Mouse (Mus musculus) megakaryocyte, adult 5-6 weeks (primary cell): ENCODE results near the gene Fcer1g. TPM values are rescaled to one million over a fixed set of nuclear protein-coding genes. Genes with fewer than 3 reads are reported as not detected.

ENCODE experiments used
- ATAC-seq: 2 replicates; pipeline ENCODE4 v1.8.0; 2016; ENCODE audit warnings: mild to moderate bottlenecking, inconsistent platforms; ENCODE audit not compliant: poor library complexity, severe bottlenecking
- total RNA-seq, 2 experiments: library from RNA; stranded (forward) in 1 of 2; stranded (reverse) in 1 of 2; fragments of 153-499, 151-499 nt in 1 of 2; fragments of 221-1000, 200-1000 nt in 1 of 2; gene quantifications; 2 replicates each; pipeline versions ENCODE4 v1.2.3 to v1.2.4; 2015 to 2017

Gene Fcer1g
- total RNA-seq, 2 experiments from 2014 or later: 995 to 2,044 TPM

- ATAC-seq: no peak
These were observed 32.0 kb upstream of the Fcer1g start for GRCm38 (mm10) chr1:171265971-171266744.

GRCm38 (mm10) chr1:171263666-171264461 is 29.7 kb upstream of the Fcer1g start:
- peak; percentile 54; the same call in 1 of the 2 replicates for ATAC-seq

- no peak for ATAC-seq
These were observed 29.0 kb upstream of the Fcer1g start for GRCm38 (mm10) chr1:171263185-171263611.

- ATAC-seq: 0 out of 2 replicates have a peak, but pooled peaks have one; percentile 15
These were observed 28.5 kb upstream of the Fcer1g start for GRCm38 (mm10) chr1:171262594-171263130.

- ATAC-seq: 0 out of 2 replicates have a peak, but pooled peaks have one; percentile 16
These were observed 26.2 kb upstream of the Fcer1g start for GRCm38 (mm10) chr1:171260316-171260715.

- no peak for ATAC-seq
These were observed 24.8 kb upstream of the Fcer1g start for GRCm38 (mm10) chr1:171258921-171259320.

GRCm38 (mm10) chr1:171257781-171258180 is 23.6 kb upstream of the Fcer1g start:
- ATAC-seq: no peak

GRCm38 (mm10) chr1:171256937-171257548 is 22.9 kb upstream of the Fcer1g start:
- ATAC-seq: peak; percentile 74

GRCm38 (mm10) chr1:171256095-171256818 is 22.1 kb upstream of the Fcer1g start:
- ATAC-seq: no peak

- ATAC-seq: no peak
These were observed 18.2 kb upstream of the Fcer1g start for GRCm38 (mm10) chr1:171252415-171252814.

- ATAC-seq: no peak
These were observed 17.6 kb upstream of the Fcer1g start for GRCm38 (mm10) chr1:171251594-171252324.

- ATAC-seq: no peak
These were observed 16.8 kb upstream of the Fcer1g start, which contains the start of gene Ndufs2 for GRCm38 (mm10) chr1:171250680-171251593. TSS of gene Ndufs2 (minus strand) at chr1:171251388.

GRCm38 (mm10) chr1:171249913-171250600 is 15.9 kb upstream of the Fcer1g start, which contains the start of gene Adamts4:
TSS of gene Adamts4 (plus strand) at chr1:171250421.
- ATAC-seq: no peak

- ATAC-seq: no peak
These were observed 14.4 kb upstream of the Fcer1g start for GRCm38 (mm10) chr1:171248386-171249226.

- no peak for ATAC-seq
These were observed 13.8 kb upstream of the Fcer1g start for GRCm38 (mm10) chr1:171247916-171248315.

- ATAC-seq: peak; percentile 36
These were observed 13.3 kb upstream of the Fcer1g start for GRCm38 (mm10) chr1:171247453-171247841.
